Mouse (Mus musculus) liver, embryonic 15.5 days (tissue): ENCODE results near the gene Eif2ak4. TPM values are rescaled to one million over a fixed set of nuclear protein-coding genes. Genes with fewer than 3 reads are reported as not detected.
A peak's percentile ranks its signal among the peaks of the same experiment; 100 is the strongest.

Experiments
- ATAC-seq: fragments of 200-750 bp; cut with Nextera tagmentation; 2 replicates; pipeline ENCODE4 v1.8.0; 2017; ENCODE audit warnings: moderate number of reproducible peaks, mild to moderate bottlenecking, moderate library complexity; ENCODE audit not compliant: insufficient read depth
- H3K27ac ChIP-seq: fragments of 300-500 bp; sonication (generic); replicated peaks from 2 replicates; pipeline ENCODE4 v1.5.1; 2015; ENCODE audit warnings: mild to moderate bottlenecking, inconsistent platforms
- H3K27me3 ChIP-seq: fragments of 300-500 bp; sonication (generic); 2 replicates; pipeline ENCODE4 v1.6.1; 2015; ENCODE audit warnings: mild to moderate bottlenecking, inconsistent platforms
- H3K36me3 ChIP-seq: fragments of 300-500 bp; sonication (generic); replicated peaks from 2 replicates; pipeline ENCODE4 v1.6.1; 2015; ENCODE audit warnings: moderate library complexity, mild to moderate bottlenecking, inconsistent platforms
- H3K4me1 ChIP-seq: fragments of 300-500 bp; sonication (generic); replicated peaks from 2 replicates; pipeline ENCODE4 v1.6.1; 2015; ENCODE audit warnings: inconsistent platforms
- H3K4me2 ChIP-seq: fragments of 300-500 bp; sonication (generic); 2 replicates; pipeline ENCODE4 v1.6.1; 2015; ENCODE audit warnings: moderate library complexity, mild to moderate bottlenecking, inconsistent platforms
- H3K4me3 ChIP-seq: fragments of 300-500 bp; sonication (generic); replicated peaks from 2 replicates; pipeline ENCODE4 v1.5.1; 2015; ENCODE audit warnings: mild to moderate bottlenecking, inconsistent platforms
- H3K9ac ChIP-seq: fragments of 300-500 bp; sonication (generic); 2 replicates; pipeline ENCODE4 v1.6.1; 2015; ENCODE audit warnings: moderate library complexity, mild to moderate bottlenecking, inconsistent platforms
- H3K9me3 ChIP-seq: fragments of 300-500 bp; sonication (generic); replicated peaks from 2 replicates; pipeline ENCODE4 v1.6.1; 2016; ENCODE audit warnings: inconsistent platforms
- WGBS: fragments of 180-500 bp; shearing (Covaris S2); methylation state at CpG from one replicate; pipeline ENCODE4 v1.1.7; 2015; ENCODE audit warnings: mixed read lengths; ENCODE audit not compliant: insufficient replicate concordance; 5-methylcytosine and 5-hydroxymethylcytosine counted together
- polyA plus RNA-seq: library from polyadenylated mRNA; unstranded; fragments of >200 nt; fragmentation: Nextera tagmentation; extraction: Ambion mirVana; gene quantifications from 2 replicates; pipeline ENCODE4 v1.2.1, GENCODE M21; 2015

Eif2ak4 gene
- polyA plus RNA-seq, 1 experiment from 2014 or later, result 3.6 TPM

GRCm38 (mm10) chr2:118490241-118491091, 102.0 kb downstream of the Eif2ak4 start:
- WGBS, result 13% methylated on average over 12 of the region's 12 CpGs
- H3K27ac ChIP-seq, result peak overlapping the region; percentile 33; the same call in 1 of the 2 replicates
- no peak overlapping the region for H3K9ac ChIP-seq
- H3K4me2 ChIP-seq, result no peak overlapping the region
- no peaks in the 10 kb centered on the region for H3K9me3 ChIP-seq
- no peaks in the 10 kb centered on the region for H3K36me3 ChIP-seq
- ATAC-seq, result peak; percentile 62
- peaks cover 27% of the 10 kb centered on the region for H3K4me1 ChIP-seq
- H3K4me3 ChIP-seq, result no peak overlapping the region
- H3K27me3 ChIP-seq, result no peaks in the 10 kb centered on the region

GRCm38 (mm10) chr2:118491281-118491731, 102.9 kb downstream of the Eif2ak4 start:
- Histone ChIP-seq H3K36me3 (no peaks in the 10 kb centered on the region), H3K4me3 (no peak overlapping the region), H3K4me2 (no peak overlapping the region), H3K4me1 (peaks cover 27% of the 10 kb centered on the region), H3K27ac (0 out of 2 replicates have a peak overlapping the region, but pooled peaks have one; percentile 19), H3K27me3 (no peaks in the 10 kb centered on the region), H3K9me3 (no peaks in the 10 kb centered on the region), H3K9ac (no peak overlapping the region)
- peak; percentile 47 for ATAC-seq
- WGBS, result 14% methylated on average over 5 of the region's 5 CpGs

- Histone ChIP-seq H3K9me3 (no peaks in the 10 kb centered on the region), H3K4me3 (no peak overlapping the region), H3K9ac (no peak overlapping the region), H3K27me3 (no peaks in the 10 kb centered on the region), H3K4me1 (peaks cover 27% of the 10 kb centered on the region), H3K27ac (0 out of 2 replicates have a peak overlapping the region, but pooled peaks have one; percentile 19), H3K4me2 (no peak overlapping the region), H3K36me3 (no peaks in the 10 kb centered on the region)
- no peak for ATAC-seq
- WGBS, result 58% methylated on average over 4 of the region's 4 CpGs
Observed at GRCm38 (mm10) chr2:118491741-118492395, 103.5 kb downstream of the Eif2ak4 start.

- no peak overlapping the region for H3K27ac ChIP-seq
- no peak overlapping the region for H3K4me3 ChIP-seq
- H3K9ac ChIP-seq, result no peak overlapping the region
- no peaks in the 10 kb centered on the region for H3K9me3 ChIP-seq
- no peak for ATAC-seq
- peaks cover 16% of the 10 kb centered on the region for H3K4me1 ChIP-seq
- WGBS, result 55% methylated on average over 9 of the region's 9 CpGs
- H3K27me3 ChIP-seq, result no peaks in the 10 kb centered on the region
- no peaks in the 10 kb centered on the region for H3K36me3 ChIP-seq
- H3K4me2 ChIP-seq, result no peak overlapping the region
Observed at GRCm38 (mm10) chr2:118495024-118495423, 106.6 kb downstream of the Eif2ak4 start.

GRCm38 (mm10) chr2:118497890-118498289, 109.5 kb downstream of the Eif2ak4 start:
- H3K36me3 ChIP-seq, result no peaks in the 10 kb centered on the region
- no peaks in the 10 kb centered on the region for H3K9me3 ChIP-seq
- no peaks in the 10 kb centered on the region for H3K27me3 ChIP-seq
- H3K9ac ChIP-seq, result no peak overlapping the region
- no peak overlapping the region for H3K27ac ChIP-seq
- 64% methylated on average over 5 of the region's 5 CpGs for WGBS
- H3K4me1 ChIP-seq, result no peaks in the 10 kb centered on the region
- H3K4me3 ChIP-seq, result no peak overlapping the region
- ATAC-seq, result no peak
- H3K4me2 ChIP-seq, result no peak overlapping the region

- Histone ChIP-seq H3K36me3 (no peaks in the 10 kb centered on the region), H3K9me3 (no peaks in the 10 kb centered on the region), H3K4me1 (no peaks in the 10 kb centered on the region), H3K27ac (no peak overlapping the region), H3K4me2 (no peak overlapping the region), H3K27me3 (no peaks in the 10 kb centered on the region), H3K4me3 (no peak overlapping the region), H3K9ac (no peak overlapping the region)
- ATAC-seq, result no peak
- 71% methylated on average over 6 of the region's 6 CpGs for WGBS
Observed at GRCm38 (mm10) chr2:118498476-118498875, 110.1 kb downstream of the Eif2ak4 start.

- Histone ChIP-seq H3K27me3 (no peaks in the 10 kb centered on the region), H3K27ac (no peak overlapping the region), H3K4me1 (no peaks in the 10 kb centered on the region), H3K36me3 (no peaks in the 10 kb centered on the region), H3K4me3 (no peak overlapping the region), H3K4me2 (no peak overlapping the region), H3K9me3 (no peaks in the 10 kb centered on the region), H3K9ac (no peak overlapping the region)
- ATAC-seq, result no peak
- WGBS, result 14% methylated on average over 20 of the region's 20 CpGs
Observed at GRCm38 (mm10) chr2:118499135-118499961, 110.9 kb downstream of the Eif2ak4 start.

GRCm38 (mm10) chr2:118500191-118500590, 111.8 kb downstream of the Eif2ak4 start:
- H3K4me3 ChIP-seq, result no peak overlapping the region
- 64% methylated on average over 2 of the region's 2 CpGs for WGBS
- H3K9me3 ChIP-seq, result no peaks in the 10 kb centered on the region
- no peak for ATAC-seq
- no peaks in the 10 kb centered on the region for H3K36me3 ChIP-seq
- H3K27me3 ChIP-seq, result no peaks in the 10 kb centered on the region
- no peaks in the 10 kb centered on the region for H3K4me1 ChIP-seq
- no peak overlapping the region for H3K9ac ChIP-seq
- H3K27ac ChIP-seq, result no peak overlapping the region
- H3K4me2 ChIP-seq, result no peak overlapping the region

- no peak overlapping the region for H3K4me2 ChIP-seq
- no peak overlapping the region for H3K9ac ChIP-seq
- WGBS, result 63% methylated on average over 7 of the region's 7 CpGs
- no peak for ATAC-seq
- H3K4me1 ChIP-seq, result 0 out of 2 replicates have a peak, but pooled peaks cover 6% of the 10 kb centered on the region
- no peak overlapping the region for H3K4me3 ChIP-seq
- H3K9me3 ChIP-seq, result no peaks in the 10 kb centered on the region
- no peaks in the 10 kb centered on the region for H3K27me3 ChIP-seq
- H3K36me3 ChIP-seq, result no peaks in the 10 kb centered on the region
- H3K27ac ChIP-seq, result no peak overlapping the region
Observed at GRCm38 (mm10) chr2:118507126-118507525, 118.7 kb downstream of the Eif2ak4 start.

- no peak for ATAC-seq
- H3K4me2 ChIP-seq, result no peak overlapping the region
- WGBS, result 62% methylated on average over 8 of the region's 8 CpGs
- no peaks in the 10 kb centered on the region for H3K27me3 ChIP-seq
- no peak overlapping the region for H3K9ac ChIP-seq
- no peaks in the 10 kb centered on the region for H3K9me3 ChIP-seq
- H3K4me3 ChIP-seq, result no peak overlapping the region
- H3K36me3 ChIP-seq, result no peaks in the 10 kb centered on the region
- no peak overlapping the region for H3K27ac ChIP-seq
- 0 out of 2 replicates have a peak, but pooled peaks cover 8% of the 10 kb centered on the region for H3K4me1 ChIP-seq
Observed at GRCm38 (mm10) chr2:118509688-118510446, 121.4 kb downstream of the Eif2ak4 start.
